Mouse (Mus musculus) heart, postnatal 14 days (tissue): ENCODE measurements around the gene Ston1. TPM values are rescaled to one million over a fixed set of nuclear protein-coding genes. Genes with fewer than 3 reads are reported as not detected.

Experiments
- DNase-seq, 2 experiments: peaks; one replicate each; pipeline ENCODE4 v3.0.0; 2021 to 2022
- intact Hi-C: fragments of 180-260 bp; cut with DNase I; formaldehyde crosslinking; loops from one replicate; pipeline ENCODE4 v1.15.1; 2025
- total RNA-seq, 2 experiments: library from RNA; stranded (reverse); gene quantifications; 2 replicates each; pipeline ENCODE4 v1.2.3; 2021

The Ston1 gene
- total RNA-seq, 2 experiments from 2014 or later = 25.4 to 25.6 TPM

DNA sequence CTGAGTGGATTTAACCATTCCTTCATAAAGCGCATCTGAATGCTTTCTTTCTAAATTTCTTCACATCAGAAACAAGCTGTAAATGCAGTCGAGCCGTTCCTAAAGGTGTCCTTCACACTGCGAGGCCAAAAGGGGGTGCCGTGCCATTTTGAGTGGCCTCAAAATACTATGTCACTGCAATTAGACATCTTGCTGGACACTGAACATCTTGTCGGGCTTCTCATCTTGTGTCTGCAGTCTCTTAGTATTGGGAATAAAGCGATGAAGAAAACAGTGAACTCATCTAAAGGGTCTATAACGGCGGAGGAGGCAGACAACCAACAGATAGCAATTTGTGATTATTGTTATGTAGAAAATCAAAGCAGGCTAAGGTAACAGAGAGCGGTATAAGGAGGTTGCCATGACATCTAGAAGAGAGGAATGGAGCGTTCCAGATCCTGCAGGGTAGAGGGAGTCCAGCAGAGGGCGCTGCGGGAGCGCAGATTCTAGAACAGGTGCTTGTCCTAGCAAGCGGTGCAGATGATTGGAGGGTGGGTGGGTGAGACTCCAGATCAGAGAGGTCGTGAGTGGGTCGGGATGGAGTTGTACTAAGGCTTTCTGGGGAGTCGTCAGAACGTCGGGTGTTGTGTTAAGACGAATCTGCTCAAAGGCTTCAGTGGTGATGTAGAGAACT is 55.4 kb downstream of the Ston1 start:
- peak; percentile 74 to 82 for DNase-seq
- intact Hi-C loops = loop anchor here (2.0 to 10.0 kb wide), 3 partner anchors 100 to 1852 kb away; no protein-coding TSS in a partner anchor

GRCm38 (mm10) chr17:88653375-88653769 is 55.9 kb downstream of the Ston1 start:
- intact Hi-C loops = loop anchor here (2.0 to 10.0 kb wide), 3 partner anchors 99 to 1851 kb away; no protein-coding TSS in a partner anchor
- DNase-seq = no peak

DNA sequence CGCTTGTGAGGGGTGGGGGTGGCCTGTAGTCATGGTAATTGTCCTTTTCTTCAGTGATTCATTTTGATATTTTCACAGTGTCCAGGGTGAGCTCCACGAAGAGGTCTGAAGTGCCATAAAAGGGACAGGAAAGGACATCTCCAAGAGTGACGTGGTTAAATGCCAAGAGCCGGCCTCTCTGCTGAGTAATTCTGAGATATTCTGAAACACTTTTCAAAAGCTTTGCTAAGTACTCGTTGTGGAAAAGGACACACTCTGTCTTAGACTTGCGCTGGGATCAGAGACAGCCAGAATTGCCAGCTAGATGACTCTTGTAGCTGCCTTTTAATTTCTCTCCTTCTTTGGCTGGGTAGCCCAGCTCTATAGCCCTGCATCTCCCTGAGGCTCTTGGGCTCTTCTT is 61.0 kb downstream of the Ston1 start:
- intact Hi-C loops = loop anchor here (10.0 kb wide), 1 partner anchor 1846 kb away; no protein-coding TSS in a partner anchor

DNA sequence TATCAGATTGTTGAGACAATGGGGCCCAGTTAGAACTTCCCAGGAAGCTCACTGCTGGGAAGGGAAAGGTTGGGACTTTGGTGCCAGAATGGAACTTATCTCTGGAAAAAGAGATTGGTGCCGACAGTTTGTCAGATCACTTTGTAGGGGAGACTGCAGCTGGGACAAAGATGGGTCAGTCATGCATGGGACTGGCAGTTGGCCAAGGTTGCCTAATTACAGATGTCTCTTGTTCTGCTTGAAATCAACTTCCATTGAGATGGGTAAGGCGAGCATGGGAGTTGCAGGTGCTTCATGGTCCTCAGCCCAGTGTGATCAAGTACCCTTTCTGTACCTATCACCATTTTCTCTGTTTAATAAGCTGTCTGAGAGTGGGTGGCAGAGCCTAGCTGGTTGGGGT is 68.6 kb downstream of the Ston1 start:
- no peak for DNase-seq
- intact Hi-C loops = no loop called here

More for the DNA sequence above, 61.0 kb downstream of the Ston1 start:
- DNase-seq = no peak

GRCm38 (mm10) chr17:88668452-88668851 is 71.0 kb downstream of the Ston1 start, which contains the start of gene Gtf2a1l:
Gene Gtf2a1l, plus strand, starts transcription at chr17:88668660.
- peak in 1 of 2 experiments; percentile 29 for DNase-seq
- intact Hi-C loops = no loop called here

- intact Hi-C loops = no loop called here
- DNase-seq = no peak
Measured at GRCm38 (mm10) chr17:88669921-88670320, 72.4 kb downstream of the Ston1 start.

DNA sequence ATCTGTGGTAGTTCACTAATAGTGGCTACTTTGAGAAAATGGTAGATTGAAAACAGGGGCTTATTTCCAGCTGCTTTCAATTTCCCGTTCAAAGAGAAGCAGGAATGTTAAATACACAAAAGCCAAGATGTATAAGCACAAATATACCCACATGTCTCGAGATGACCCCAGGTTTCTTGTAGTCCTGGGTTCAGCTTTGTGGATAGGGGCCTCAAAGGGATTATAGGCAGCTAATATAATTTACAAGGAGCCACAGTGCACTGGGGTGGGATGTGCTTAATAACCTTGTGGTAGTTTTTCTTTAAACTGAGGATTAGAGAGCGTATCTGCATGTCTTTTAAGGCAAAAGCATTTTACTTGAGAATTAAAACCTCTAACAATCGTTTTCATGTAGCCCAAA is 73.3 kb downstream of the Ston1 start:
- DNase-seq = no peak
- intact Hi-C loops = no loop called here

DNA sequence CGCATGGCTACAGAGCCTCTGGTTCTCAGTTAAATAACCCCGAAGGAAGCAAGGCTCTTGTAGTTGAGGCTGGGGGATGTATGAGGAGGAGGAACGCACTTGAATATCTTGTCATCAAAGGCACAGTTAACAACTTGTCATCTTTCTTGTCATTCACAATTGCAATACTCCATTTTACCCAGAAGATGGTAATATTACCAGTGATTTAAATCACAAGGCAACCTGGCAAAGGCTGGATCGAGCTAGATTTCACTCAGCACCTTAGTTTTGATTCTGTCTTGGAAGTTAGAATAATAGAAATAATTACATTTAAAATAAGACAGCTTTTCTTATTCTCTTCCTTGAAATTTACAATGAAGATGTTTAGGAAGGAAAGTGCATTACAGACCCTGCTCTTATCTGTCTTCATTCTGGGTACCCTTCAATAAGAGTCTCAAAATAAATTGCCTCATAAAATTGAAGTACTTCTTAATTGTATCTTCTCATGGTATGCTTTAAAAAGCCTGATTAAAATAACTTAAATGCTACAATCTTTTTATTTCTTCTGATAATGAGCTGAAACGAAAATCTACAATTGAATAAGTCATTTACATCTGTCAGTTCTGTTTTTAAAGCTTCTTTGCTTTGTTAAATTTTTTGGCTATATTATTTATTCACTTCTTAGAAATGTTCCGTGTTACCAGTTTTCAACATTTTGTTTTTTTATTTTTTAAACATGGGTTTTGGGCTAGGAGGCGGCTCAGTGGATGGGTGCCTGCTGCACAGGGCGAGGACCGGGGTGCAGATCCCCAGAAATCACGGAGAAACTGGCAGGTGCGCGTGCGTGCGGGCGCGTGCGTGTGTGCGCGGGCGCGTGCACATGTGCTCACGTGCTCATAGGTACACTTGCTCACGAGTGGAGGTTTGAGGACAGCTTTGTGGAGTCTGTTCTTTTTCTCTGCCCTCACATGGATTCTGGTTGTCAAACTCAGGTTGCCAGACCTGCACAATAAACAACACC is 78.1 kb downstream of the Ston1 start:
- DNase-seq = no peak
- intact Hi-C loops = no loop called here

DNA sequence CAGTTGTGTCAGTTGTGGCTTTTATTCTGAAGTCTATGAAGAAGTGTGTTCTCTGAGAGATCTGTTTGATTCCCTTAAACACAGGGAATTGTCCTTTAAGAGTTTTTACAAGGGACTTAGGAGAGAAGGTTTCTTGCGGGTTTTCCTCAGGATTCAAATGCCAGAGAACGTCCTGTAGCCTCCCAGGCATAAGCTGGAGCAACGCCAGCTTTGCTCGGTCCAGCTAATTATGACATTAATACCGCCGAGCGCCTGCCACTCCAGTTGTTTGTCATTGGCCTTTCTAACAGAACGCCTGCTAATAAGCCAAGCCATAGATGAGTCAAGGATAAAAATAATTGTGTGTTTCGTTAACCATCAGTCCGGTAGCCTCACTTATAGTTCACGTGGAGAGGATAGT is 90.7 kb downstream of the Ston1 start:
- DNase-seq = no peak
- intact Hi-C loops = no loop called here

- intact Hi-C loops = no loop called here
- DNase-seq = no peak
Measured at GRCm38 (mm10) chr17:88696656-88697333, 99.3 kb downstream of the Ston1 start.

- no peak for DNase-seq
- intact Hi-C loops = no loop called here
Measured at GRCm38 (mm10) chr17:88700901-88701300, 103.4 kb downstream of the Ston1 start.

- intact Hi-C loops = no loop called here
- DNase-seq = no peak
Measured at GRCm38 (mm10) chr17:88702345-88702744, 104.9 kb downstream of the Ston1 start.

- DNase-seq = no peak
- intact Hi-C loops = no loop called here
Measured at GRCm38 (mm10) chr17:88703112-88703511, 105.6 kb downstream of the Ston1 start.

DNA sequence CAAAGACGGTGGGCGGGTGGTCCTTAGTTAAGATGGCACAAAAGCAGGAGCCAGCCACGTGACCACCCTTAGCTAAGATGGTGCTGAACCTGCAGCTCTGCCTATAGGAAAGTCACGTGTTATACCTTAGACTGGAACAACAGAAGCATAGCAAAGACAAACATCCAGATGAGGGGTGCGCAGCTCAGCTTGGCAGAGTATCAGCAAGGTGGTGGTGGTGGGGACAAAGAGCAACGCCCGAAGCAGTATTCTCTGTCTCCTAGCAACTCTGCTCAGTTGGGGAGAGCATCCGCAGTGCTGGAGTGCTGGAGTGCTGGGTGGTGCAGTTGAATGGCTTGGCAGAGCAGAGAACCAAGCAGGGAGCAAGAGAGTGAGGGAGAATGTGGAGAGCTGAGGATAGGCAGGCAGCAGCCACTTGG is 108.8 kb downstream of the Ston1 start:
- no peak for DNase-seq
- intact Hi-C loops = no loop called here

Other genes with a start within 250 kb of the Ston1 start
- gene Foxn2, start 157.0 kb upstream of the Ston1 start, total RNA-seq = 10 to 100 TPM; 11.9 to 13.5 TPM
- gene Ppp1r21, start 67.6 kb upstream of the Ston1 start, total RNA-seq = 10 to 100 TPM; 11.4 to 12.3 TPM
- not detected for gene Gtf2a1l, start 71.0 kb downstream of the Ston1 start, total RNA-seq
- under 1 TPM in 1 of 2 experiments, not detected in 1; 0.20 TPM for gene Lhcgr, start 194.3 kb downstream of the Ston1 start, total RNA-seq